Mouse (Mus musculus): ENCODE results near the gene Ahsa1.
"Not testable (repeated sequence)": the region's sequence is repeated elsewhere in the genome, so short reads cannot be mapped to it uniquely, and the experiment has no call there.

The Ahsa1 gene

GRCm38 (mm10) chr12:87282743-87283142, 16.5 kb downstream of the Ahsa1 start:
- no peak for DNase-seq

GRCm38 (mm10) chr12:87283706-87284105, 17.4 kb downstream of the Ahsa1 start:
- no peak for DNase-seq

- DNase-seq: no peak
Observed at GRCm38 (mm10) chr12:87284268-87284667, 18.0 kb downstream of the Ahsa1 start.

- no peak for DNase-seq
Observed at GRCm38 (mm10) chr12:87284726-87285125, 18.4 kb downstream of the Ahsa1 start.

GRCm38 (mm10) chr12:87289100-87289499, 22.8 kb downstream of the Ahsa1 start:
- no peak for DNase-seq

- DNase-seq: no peak
Observed at GRCm38 (mm10) chr12:87293934-87294333, 27.7 kb downstream of the Ahsa1 start.

GRCm38 (mm10) chr12:87299037-87299656, 32.9 kb downstream of the Ahsa1 start:
- peak in 1 of 2 experiments; percentile 49 for DNase-seq

- DNase-seq: peak in 1 of 2 experiments; percentile 56
Observed at GRCm38 (mm10) chr12:87299657-87300440, 33.6 kb downstream of the Ahsa1 start, which contains the start of gene Ism2. Gene Ism2 (minus strand): TSS chr12:87299705.

GRCm38 (mm10) chr12:87300441-87300690, 34.1 kb downstream of the Ahsa1 start:
- DNase-seq: no peak

- DNase-seq: no peak
Observed at GRCm38 (mm10) chr12:87301189-87301588, 34.9 kb downstream of the Ahsa1 start.

- peak; percentile 64 to 75 for DNase-seq
Observed at GRCm38 (mm10) chr12:87305767-87306583, 39.7 kb downstream of the Ahsa1 start.

GRCm38 (mm10) chr12:87306584-87306844, 40.2 kb downstream of the Ahsa1 start:
- not testable (repeated sequence) for DNase-seq

GRCm38 (mm10) chr12:87313098-87313497, 46.8 kb downstream of the Ahsa1 start:
- no peak for DNase-seq

GRCm38 (mm10) chr12:87317951-87318350, 51.7 kb downstream of the Ahsa1 start:
- DNase-seq: no peak

GRCm38 (mm10) chr12:87319229-87319628, 53.0 kb downstream of the Ahsa1 start:
- no peak for DNase-seq
